Mouse (Mus musculus) embryo, embryonic 10.5 days (tissue): Measurements from ENCODE around the gene Rmi2.

Experiments
- DNase-seq: peaks from one replicate; pipeline ENCODE4 v3.0.0-alpha.2; 2015; ENCODE audit warnings: low spot score

Rmi2 gene

GRCm38 (mm10) chr16:10867501-10867900, 32.6 kb downstream of the Rmi2 start:
- no peak for DNase-seq

GRCm38 (mm10) chr16:10867904-10868440, 33.1 kb downstream of the Rmi2 start:
- DNase-seq = peak; percentile 73

DNA sequence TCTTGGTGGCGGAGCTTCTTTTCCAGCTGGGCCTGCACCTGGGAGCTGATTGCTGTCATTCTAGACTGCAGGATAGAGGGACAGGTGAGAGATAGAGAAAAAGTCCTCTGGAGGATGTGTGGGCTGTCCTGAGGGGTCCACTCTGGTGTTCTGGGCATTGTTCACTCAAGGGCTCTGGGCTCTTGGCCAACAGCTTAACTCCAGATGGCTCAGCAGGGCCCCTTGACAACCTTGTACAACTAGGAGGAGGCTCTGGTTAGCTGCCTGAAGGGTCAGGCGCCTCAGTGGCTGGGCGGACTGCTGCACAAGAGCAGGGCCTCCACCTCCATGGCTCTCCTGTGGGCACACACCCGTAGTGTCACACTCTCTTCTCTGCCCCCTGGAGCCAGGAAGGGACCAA, 36.1 kb downstream of the Rmi2 start:
- DNase-seq = no peak

GRCm38 (mm10) chr16:10872825-10873360, 38.0 kb downstream of the Rmi2 start:
- no peak for DNase-seq

- DNase-seq = peak; percentile 94
These were observed 38.8 kb downstream of the Rmi2 start for GRCm38 (mm10) chr16:10873654-10874053.

GRCm38 (mm10) chr16:10878227-10878626, 43.4 kb downstream of the Rmi2 start:
- DNase-seq = no peak

DNA sequence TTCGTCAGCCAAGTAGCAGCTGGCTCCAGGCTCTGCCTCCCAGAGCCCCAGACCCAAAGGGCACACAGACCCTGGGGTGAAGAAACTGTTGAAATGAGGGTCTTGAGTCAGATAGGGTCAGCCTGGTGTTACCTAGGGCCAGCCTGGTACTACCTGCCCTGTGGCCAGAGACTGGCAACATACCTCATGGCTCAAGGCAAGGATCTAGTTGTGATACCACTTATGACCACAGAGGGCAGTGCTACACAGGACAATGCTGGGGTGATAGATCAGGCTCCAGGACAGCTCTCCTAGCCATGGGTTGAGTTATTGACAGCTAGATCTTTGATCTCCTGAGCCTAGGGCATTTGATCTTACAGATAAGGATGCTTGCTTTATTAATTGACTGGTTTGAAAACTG, 44.6 kb downstream of the Rmi2 start:
- peak; percentile 88 for DNase-seq

- no peak for DNase-seq
These were observed 46.5 kb downstream of the Rmi2 start for GRCm38 (mm10) chr16:10881231-10881962.

GRCm38 (mm10) chr16:10887436-10887835, 52.6 kb downstream of the Rmi2 start:
- DNase-seq = no peak

GRCm38 (mm10) chr16:10890363-10890762, 55.5 kb downstream of the Rmi2 start:
- peak; percentile 42 for DNase-seq

DNA sequence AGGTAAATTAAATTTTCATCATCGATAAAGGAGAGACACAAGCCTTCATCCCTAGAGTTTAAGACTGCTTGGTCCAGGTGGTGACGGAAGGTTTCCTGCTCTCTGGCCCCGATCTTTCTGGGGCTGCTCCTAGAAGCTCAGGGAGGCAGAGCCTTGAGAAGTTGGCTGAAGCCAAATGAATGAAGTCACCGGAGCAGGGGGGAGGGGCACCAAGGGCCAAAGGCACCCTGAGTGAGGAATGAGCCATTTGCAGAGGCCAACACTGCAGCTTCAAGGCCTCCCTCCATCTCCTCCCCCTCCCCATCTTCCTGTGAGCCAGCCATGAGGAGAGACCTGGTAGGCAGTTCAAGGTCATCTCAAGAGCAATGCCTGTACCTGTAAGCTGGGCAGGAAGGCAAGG, 58.3 kb downstream of the Rmi2 start:
- no peak for DNase-seq

DNA sequence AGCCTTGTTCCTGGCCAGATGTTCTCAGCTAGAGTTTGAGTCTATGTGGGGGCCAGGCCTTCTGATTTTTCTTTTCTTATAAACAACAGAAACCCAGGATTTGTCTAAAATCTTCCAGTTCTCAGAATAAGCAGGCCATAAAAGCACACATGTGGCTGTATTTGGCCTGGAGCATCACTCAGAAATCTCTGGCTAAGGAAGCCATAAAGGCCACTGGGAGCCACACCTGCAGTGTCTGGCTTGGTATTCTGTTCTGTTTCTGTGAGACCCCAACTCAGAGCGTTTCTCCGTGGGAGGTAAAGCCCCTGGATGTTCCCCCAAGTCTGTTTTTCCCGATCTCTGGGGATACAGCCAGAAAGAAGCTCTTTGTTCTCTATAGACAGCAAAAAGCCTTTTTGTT, 61.0 kb downstream of the Rmi2 start:
- DNase-seq = no peak

DNA sequence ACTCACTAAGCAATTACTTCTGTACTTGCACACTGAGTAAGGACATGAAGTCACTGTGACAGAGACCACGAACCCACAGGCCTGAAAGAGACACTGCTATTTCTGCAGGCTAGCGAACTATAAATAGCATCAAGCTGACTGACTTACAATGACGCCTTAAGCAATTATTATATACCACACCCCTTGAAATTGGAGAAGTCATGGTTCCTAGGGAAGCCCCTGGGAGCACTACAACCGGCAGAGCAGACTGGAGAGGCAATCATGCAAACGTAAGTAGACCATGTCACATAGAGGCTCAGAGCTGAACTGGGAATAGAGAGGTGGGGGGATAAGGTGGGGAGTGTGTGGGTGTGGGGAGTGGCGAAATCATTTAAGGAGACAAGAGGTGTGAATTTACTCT, 62.5 kb downstream of the Rmi2 start:
- peak; percentile 24 for DNase-seq

- DNase-seq = no peak
These were observed 65.9 kb downstream of the Rmi2 start for GRCm38 (mm10) chr16:10900736-10901135.

DNA sequence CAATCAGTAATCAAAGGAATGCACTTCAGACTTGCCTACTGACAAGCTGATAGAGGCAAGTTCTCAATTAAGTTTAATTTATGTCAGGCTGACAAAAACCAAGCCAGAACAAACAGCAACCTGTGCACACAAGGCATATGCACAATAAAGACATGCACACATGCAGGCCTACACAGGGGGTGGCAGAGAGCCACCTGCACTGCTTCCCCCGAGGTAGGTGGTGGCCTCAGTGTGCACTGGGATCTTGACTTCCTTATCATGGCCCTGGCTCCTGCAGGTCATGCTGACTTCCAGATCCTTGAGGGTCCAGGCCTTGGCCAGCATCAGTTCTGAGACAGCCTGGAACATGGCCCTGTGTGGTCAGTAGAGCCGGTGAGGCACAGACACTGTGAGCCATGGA, 67.1 kb downstream of the Rmi2 start:
- DNase-seq = no peak

DNA sequence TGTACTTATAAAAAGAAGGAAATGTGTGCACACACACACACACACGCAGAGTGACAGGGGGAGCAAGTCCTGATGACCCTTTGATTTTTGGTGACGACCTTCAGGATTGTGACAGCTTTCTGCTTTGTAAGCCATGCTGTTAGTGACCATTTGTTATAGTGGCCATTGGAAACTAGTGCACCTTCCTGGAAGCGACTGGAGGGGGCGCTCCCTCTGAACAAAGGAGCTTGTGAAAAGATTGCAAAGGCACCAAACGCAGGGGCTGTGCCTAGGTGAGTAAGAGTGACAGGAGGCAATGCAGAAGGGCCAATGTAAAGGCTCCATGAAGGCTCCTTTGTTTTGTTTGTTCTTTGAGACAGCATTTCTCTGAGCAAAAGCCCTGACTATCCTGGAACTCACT, 68.0 kb downstream of the Rmi2 start:
- peak; percentile 12 for DNase-seq

DNA sequence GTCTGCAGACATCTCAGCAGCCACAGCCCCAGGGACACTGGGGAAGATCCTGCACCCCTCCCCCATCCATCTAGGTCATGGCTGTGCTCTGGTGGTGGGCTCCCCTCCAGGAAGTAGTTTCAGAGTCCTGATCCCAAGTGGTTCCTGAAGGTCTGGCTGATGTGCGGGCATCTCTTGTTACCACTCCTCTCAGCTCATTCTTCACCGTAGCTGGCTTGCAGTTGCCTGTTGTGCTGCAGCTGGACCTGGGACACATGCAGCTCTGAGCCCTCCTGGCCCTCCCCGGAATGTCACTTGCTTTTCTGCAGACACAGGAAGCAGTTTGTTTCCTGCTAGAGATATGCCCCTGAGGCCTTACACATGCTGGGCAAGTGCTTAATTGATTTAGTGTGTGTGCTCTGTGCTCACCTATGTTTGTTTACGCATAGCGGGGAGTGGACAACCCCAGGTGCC, 70.8 kb downstream of the Rmi2 start:
- peak; percentile 26 for DNase-seq

- DNase-seq = no peak
These were observed 75.7 kb downstream of the Rmi2 start for GRCm38 (mm10) chr16:10910541-10910940.

DNA sequence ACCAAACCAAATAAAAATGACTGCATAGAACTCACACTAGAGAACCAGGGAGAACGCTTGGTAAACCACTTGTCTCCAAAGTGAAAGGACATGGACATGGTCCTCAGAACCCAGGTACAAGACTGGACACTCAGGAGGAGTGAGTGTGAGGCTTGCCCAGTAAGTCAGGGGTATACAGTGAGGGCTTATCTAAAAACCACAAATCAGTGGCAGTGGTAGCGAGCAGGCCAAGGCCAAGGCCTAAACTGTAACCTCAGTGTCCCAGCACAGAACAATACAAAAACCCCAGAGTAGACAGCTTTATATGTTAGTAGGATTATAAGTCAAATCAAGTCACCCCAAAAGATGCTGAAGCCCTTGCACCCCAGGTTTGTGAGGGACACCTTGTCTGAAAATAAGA, 76.2 kb downstream of the Rmi2 start:
- no peak for DNase-seq

DNA sequence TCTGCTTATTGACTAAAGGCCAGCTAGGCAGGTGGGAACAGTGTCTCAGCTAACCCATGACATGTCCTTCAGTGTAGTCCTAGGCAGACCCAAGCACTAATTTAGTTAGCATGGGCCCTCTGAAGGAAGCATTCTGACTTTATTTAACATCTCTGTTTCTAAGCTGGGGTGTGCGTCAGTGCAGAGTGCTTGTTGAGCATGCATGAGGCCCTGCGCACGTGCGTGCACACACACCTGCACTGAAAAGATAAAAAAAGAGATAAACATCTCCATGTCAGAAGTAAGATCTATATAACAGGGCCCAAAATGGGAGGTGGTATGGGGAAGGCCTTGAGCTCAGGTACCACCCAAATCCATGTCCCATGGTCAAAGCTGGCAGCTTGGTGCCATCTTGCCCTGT, 80.2 kb downstream of the Rmi2 start:
- no peak for DNase-seq

GRCm38 (mm10) chr16:10916271-10916670, 81.4 kb downstream of the Rmi2 start:
- peak; percentile 29 for DNase-seq

DNA sequence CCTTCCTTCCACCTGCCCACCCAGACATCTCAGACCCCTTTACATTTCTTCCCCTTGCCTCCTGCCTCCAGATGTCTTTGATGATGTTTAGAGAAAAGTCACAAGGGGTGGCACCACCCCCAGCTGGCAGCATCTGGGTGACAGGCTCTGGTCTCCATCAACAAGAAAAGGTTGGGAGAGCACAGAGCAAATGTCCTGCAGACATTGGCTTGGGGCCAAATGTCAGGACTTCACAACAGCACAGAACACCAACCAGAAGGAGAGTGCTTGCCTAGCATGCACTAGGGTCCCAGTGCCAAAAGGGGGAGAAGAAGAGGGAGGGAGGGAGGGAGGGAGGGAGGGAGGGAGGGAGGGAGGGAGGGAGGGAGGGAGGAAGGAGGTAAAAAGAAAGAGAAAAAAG, 85.0 kb downstream of the Rmi2 start:
- no peak for DNase-seq

GRCm38 (mm10) chr16:10923561-10923960, 88.7 kb downstream of the Rmi2 start:
- no peak for DNase-seq
